Mouse (Mus musculus) heart, embryonic 11.5 days (tissue): ENCODE data around the gene Gm49450. TPM values are rescaled to one million over a fixed set of nuclear protein-coding genes. Genes with fewer than 3 reads are reported as not detected.
A peak's percentile ranks its signal among the peaks of the same experiment; 100 is the strongest.
"Not testable (repeated sequence)": the region's sequence is repeated elsewhere in the genome, so short reads cannot be mapped to it uniquely, and the experiment has no call there.

ENCODE experiments used
- ATAC-seq: fragments of 200-750 bp; cut with Nextera tagmentation; replicated peaks from 2 replicates; pipeline ENCODE4 v1.8.0; 2017; ENCODE audit warnings: moderate library complexity; ENCODE audit not compliant: insufficient number of reproducible peaks, low FRiP score, low TSS enrichment
- H3K27ac ChIP-seq: fragments of 300-500 bp; sonication (generic); 2 replicates; pipeline ENCODE4 v1.5.1; 2014; ENCODE audit warnings: mild to moderate bottlenecking, low read depth, low read length
- H3K27me3 ChIP-seq: fragments of 300-500 bp; sonication (generic); 2 replicates; pipeline ENCODE4 v1.6.1; 2014; ENCODE audit warnings: mild to moderate bottlenecking, low read length, mixed read lengths; ENCODE audit not compliant: control insufficient read depth, insufficient read depth
- H3K36me3 ChIP-seq: fragments of 300-500 bp; sonication (generic); 2 replicates; pipeline ENCODE4 v1.6.1; 2014; ENCODE audit warnings: mild to moderate bottlenecking, low read length, moderate library complexity, mixed read lengths; ENCODE audit not compliant: control insufficient read depth, insufficient read depth
- H3K4me1 ChIP-seq: fragments of 300-500 bp; sonication (generic); 2 replicates; pipeline ENCODE4 v1.6.1; 2014; ENCODE audit warnings: low read length; ENCODE audit not compliant: control insufficient read depth, insufficient read depth
- H3K4me2 ChIP-seq: fragments of 300-500 bp; sonication (generic); 2 replicates; pipeline ENCODE4 v1.6.1; 2014; ENCODE audit warnings: mild to moderate bottlenecking, moderate library complexity
- H3K4me3 ChIP-seq: fragments of 300-500 bp; sonication (generic); 2 replicates; pipeline ENCODE4 v1.5.1; 2014; ENCODE audit warnings: low read depth, low read length
- H3K9ac ChIP-seq: fragments of 300-500 bp; sonication (generic); 2 replicates; pipeline ENCODE4 v1.6.1; 2014; ENCODE audit warnings: mild to moderate bottlenecking, low read depth, low read length, moderate library complexity
- H3K9me3 ChIP-seq: fragments of 300-500 bp; sonication (generic); replicated peaks from 2 replicates; pipeline ENCODE4 v1.6.1; 2016; ENCODE audit warnings: low read length; ENCODE audit not compliant: control insufficient read depth
- WGBS: fragments of 180-500 bp; shearing (Covaris S2); extraction: QIAGEN DNeasy Blood & Tissue Kit; methylation state at CpG from one replicate; pipeline ENCODE4 v1.1.7; 2014; ENCODE audit not compliant: insufficient replicate concordance; 5-methylcytosine and 5-hydroxymethylcytosine counted together
- polyA plus RNA-seq: library from polyadenylated mRNA; unstranded; fragments of >200 nt; fragmentation: Nextera tagmentation; extraction: Ambion mirVana; gene quantifications from 2 replicates; pipeline ENCODE4 v1.2.1, GENCODE M21; 2014

The Gm49450 gene
- polyA plus RNA-seq, 1 experiment from 2014 or later, result not detected

- no peaks in the 10 kb centered on the region for H3K36me3 ChIP-seq
Observed at GRCm38 (mm10) chr15:98978409-98979172, 25.2 kb upstream of the Gm49450 start.

GRCm38 (mm10) chr15:98977759-98978408 is 24.5 kb upstream of the Gm49450 start:
- H3K4me1 ChIP-seq, result peaks cover 18% of the 10 kb centered on the region
- peak overlapping the region; percentile 57 for H3K27ac ChIP-seq
- no peaks in the 10 kb centered on the region for H3K27me3 ChIP-seq
- no peaks in the 10 kb centered on the region for H3K9me3 ChIP-seq
- no peak overlapping the region for H3K4me3 ChIP-seq
- no peak overlapping the region for H3K4me2 ChIP-seq
- 64% methylated on average over 14 of the region's 14 CpGs for WGBS
- ATAC-seq, result no peak
- no peaks in the 10 kb centered on the region for H3K36me3 ChIP-seq
- no peak overlapping the region; the same call in none of the 2 replicates for H3K9ac ChIP-seq

More at GRCm38 (mm10) chr15:98978409-98979172, 25.2 kb upstream of the Gm49450 start:
- Histone ChIP-seq H3K9ac (no peak overlapping the region), H3K9me3 (no peaks in the 10 kb centered on the region), H3K4me3 (no peak overlapping the region), H3K27me3 (no peaks in the 10 kb centered on the region), H3K4me2 (no peak overlapping the region), H3K4me1 (peaks cover 24% of the 10 kb centered on the region), H3K27ac (peak overlapping the region; percentile 1; the same call in 1 of the 2 replicates)
- whole genome bisulfite sequencing, result 77% methylated on average over 20 of the region's 20 CpGs
- ATAC-seq, result no peak

GRCm38 (mm10) chr15:98976763-98977758 is 23.7 kb upstream of the Gm49450 start:
- peak overlapping the region; percentile 57 for H3K27ac ChIP-seq

GRCm38 (mm10) chr15:98973015-98973614 is 19.8 kb upstream of the Gm49450 start:
- no peak for ATAC-seq
- Histone ChIP-seq H3K27ac (no peak overlapping the region), H3K9ac (no peak overlapping the region), H3K4me1 (peaks cover 29% of the 10 kb centered on the region), H3K27me3 (no peaks in the 10 kb centered on the region), H3K36me3 (no peaks in the 10 kb centered on the region), H3K9me3 (no peaks in the 10 kb centered on the region), H3K4me3 (no peak overlapping the region), H3K4me2 (no peak overlapping the region)
- WGBS, result 88% methylated on average over 9 of the region's 9 CpGs

More at GRCm38 (mm10) chr15:98976763-98977758, 23.7 kb upstream of the Gm49450 start:
- no peaks in the 10 kb centered on the region for H3K9me3 ChIP-seq
- no peak for ATAC-seq
- whole genome bisulfite sequencing, result 67% methylated on average over 21 of the region's 21 CpGs
- no peak overlapping the region; the same call in 1 of the 2 replicates for H3K4me2 ChIP-seq
- H3K36me3 ChIP-seq, result no peaks in the 10 kb centered on the region
- H3K4me1 ChIP-seq, result peaks cover 16% of the 10 kb centered on the region
- peak overlapping the region; percentile 28; the same call in 1 of the 2 replicates for H3K9ac ChIP-seq
- H3K27me3 ChIP-seq, result no peaks in the 10 kb centered on the region
- H3K4me3 ChIP-seq, result no peak overlapping the region

GRCm38 (mm10) chr15:98971576-98972320 is 18.4 kb upstream of the Gm49450 start:
- H3K4me1 ChIP-seq, result peaks cover 16% of the 10 kb centered on the region
- H3K27ac ChIP-seq, result 0 out of 2 replicates have a peak overlapping the region, but pooled peaks have one; percentile 15
- H3K27me3 ChIP-seq, ATAC-seq, H3K36me3 ChIP-seq, H3K9me3 ChIP-seq, H3K4me2 ChIP-seq, H3K4me3 ChIP-seq, H3K9ac ChIP-seq: not testable (repeated sequence)
- 66% methylated on average over 15 of the region's 15 CpGs for WGBS

GRCm38 (mm10) chr15:98971111-98971510 is 17.8 kb upstream of the Gm49450 start:
- H3K36me3 ChIP-seq, result no peaks in the 10 kb centered on the region
- peaks cover 15% of the 10 kb centered on the region for H3K4me1 ChIP-seq
- WGBS, result 49% methylated on average over 4 of the region's 4 CpGs
- ATAC-seq, result no peak
- H3K27ac ChIP-seq, result no peak overlapping the region
- no peaks in the 10 kb centered on the region for H3K27me3 ChIP-seq
- no peak overlapping the region for H3K4me2 ChIP-seq
- no peak overlapping the region for H3K4me3 ChIP-seq
- no peak overlapping the region for H3K9ac ChIP-seq
- no peaks in the 10 kb centered on the region for H3K9me3 ChIP-seq

GRCm38 (mm10) chr15:98969372-98970101 is 16.2 kb upstream of the Gm49450 start:
- Histone ChIP-seq H3K9ac (peak overlapping the region; percentile 58), H3K36me3 (no peaks in the 10 kb centered on the region)
- ATAC-seq, result no peak

More at GRCm38 (mm10) chr15:98969372-98970101, 16.2 kb upstream of the Gm49450 start:
- Histone ChIP-seq H3K9me3 (no peaks in the 10 kb centered on the region), H3K27ac (peak overlapping the region; percentile 70), H3K27me3 (no peaks in the 10 kb centered on the region), H3K4me1 (peaks cover 15% of the 10 kb centered on the region), H3K4me2 (peak overlapping the region; percentile 40), H3K4me3 (no peak overlapping the region)
- WGBS, result 23% methylated on average over 16 of the region's 16 CpGs
